Mouse (Mus musculus): ENCODE measurements at regions not wholly inside any gene's neighbourhood (a gene's known extent, or its start where the extent isn't known, plus 50 kb on each side); places are given as distances from the start of the nearest gene placed in this dataset.
A peak's percentile ranks its signal among the peaks of the same experiment; 100 is the strongest.

DNA sequence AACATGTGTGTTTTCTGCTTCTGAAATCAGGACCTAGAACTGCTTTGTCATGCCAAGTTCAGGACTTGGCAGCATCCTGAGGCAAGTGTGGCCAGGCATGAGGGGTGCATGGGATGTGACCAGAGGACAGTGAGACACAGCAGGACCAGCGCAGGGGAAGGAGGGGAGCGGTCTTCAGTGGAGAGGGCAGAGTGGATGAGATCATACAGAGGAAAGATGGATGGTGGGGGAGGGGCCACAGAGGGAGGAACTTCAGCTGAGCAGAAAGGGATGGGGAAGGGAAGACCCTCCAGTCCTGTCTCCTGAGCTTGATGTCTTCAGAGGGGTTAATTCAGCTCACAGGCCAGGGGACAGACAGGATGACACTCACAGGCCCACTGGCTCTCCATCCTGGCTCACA is 81.0 kb downstream of the Cryba4 start:
- Histone ChIP-seq H3K36me3 (ENCODE audit: control insufficient read depth, insufficient read depth, low read length) (no peaks in the 10 kb centered on the region), H3K4me1 (replicated peaks; ENCODE audit: control insufficient read depth, insufficient read depth, low read length) (no peaks in the 10 kb centered on the region), H3K4me3 (ENCODE audit: low read depth, low read length) (no peak overlapping the region), H3K27me3 (replicated peaks; ENCODE audit: control insufficient read depth, insufficient read depth, low read length) (no peaks in the 10 kb centered on the region), H3K9ac (ENCODE audit: low read depth, low read length) (no peak overlapping the region), H3K9me3 (ENCODE audit: control insufficient read depth, low read length) (no peaks in the 10 kb centered on the region), H3K27ac (ENCODE audit: low read depth, low read length) (no peak overlapping the region), H3K4me2 (no peak overlapping the region)
- ATAC-seq (replicated peaks; ENCODE audit: low FRiP score): no peak
- DNase-seq (ENCODE audit: low spot score): no peak
- 37% methylated on average over 2 of the region's 2 CpGs for WGBS

DNA sequence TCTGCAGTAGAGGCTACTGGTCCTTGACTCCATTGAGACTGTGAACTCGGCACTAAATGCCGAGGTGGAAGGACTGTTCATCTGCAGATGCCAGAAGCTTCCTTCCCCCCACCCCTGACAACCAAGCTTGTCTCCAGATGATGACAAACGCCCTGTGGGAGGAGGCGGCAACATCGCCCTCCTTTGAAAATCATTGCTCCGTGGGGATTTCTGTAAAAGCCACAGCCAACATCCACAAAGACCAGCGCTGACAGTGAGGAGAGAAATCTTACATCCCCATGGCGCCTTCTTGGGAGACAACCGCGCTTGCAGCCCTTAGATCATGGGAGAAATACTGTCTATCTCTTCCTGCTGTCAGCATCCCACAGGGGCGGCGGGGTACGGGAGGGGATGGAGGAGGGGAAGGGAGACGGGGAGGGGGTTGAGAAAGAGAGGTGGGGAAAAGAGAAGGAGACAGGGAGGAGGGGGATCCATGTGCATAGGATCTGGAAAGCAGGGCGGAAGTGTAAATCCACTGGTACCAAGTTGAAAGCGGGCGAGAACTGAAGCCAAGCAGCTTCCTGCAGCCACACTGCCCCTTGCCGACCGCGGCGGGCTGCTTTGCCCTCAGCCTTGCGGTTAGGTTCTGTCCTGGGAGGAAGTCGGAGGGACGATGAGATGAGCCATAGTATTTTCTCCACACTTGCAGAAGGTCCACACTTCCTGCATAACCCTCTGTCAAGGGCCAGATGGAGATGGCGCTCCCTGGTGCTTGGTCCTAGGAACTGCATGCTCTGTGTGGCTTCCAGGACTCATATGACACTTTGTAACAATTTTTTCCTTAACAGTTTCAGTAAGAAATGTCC is 72.9 kb downstream of the Cryba4 start:
- DNase-seq (ENCODE audit: low spot score): peak; percentile 53
- Histone ChIP-seq H3K27ac (ENCODE audit: low read depth, low read length) (no peak overlapping the region), H3K4me3 (ENCODE audit: low read depth, low read length) (peak overlapping the region; percentile 35), H3K4me1 (replicated peaks; ENCODE audit: control insufficient read depth, insufficient read depth, low read length) (0 out of 2 replicates have a peak, but pooled peaks cover 3% of the 10 kb centered on the region), H3K27me3 (replicated peaks; ENCODE audit: control insufficient read depth, insufficient read depth, low read length) (peaks cover 8% of the 10 kb centered on the region; the same call in 1 of the 2 replicates), H3K4me2 (peak overlapping the region; percentile 62), H3K36me3 (ENCODE audit: control insufficient read depth, insufficient read depth, low read length) (no peaks in the 10 kb centered on the region), H3K9me3 (ENCODE audit: control insufficient read depth, low read length) (no peaks in the 10 kb centered on the region), H3K9ac (ENCODE audit: low read depth, low read length) (no peak overlapping the region)
- no peak for ATAC-seq (replicated peaks; ENCODE audit: low FRiP score)
- WGBS: 9% methylated on average over 25 of the region's 25 CpGs

DNA sequence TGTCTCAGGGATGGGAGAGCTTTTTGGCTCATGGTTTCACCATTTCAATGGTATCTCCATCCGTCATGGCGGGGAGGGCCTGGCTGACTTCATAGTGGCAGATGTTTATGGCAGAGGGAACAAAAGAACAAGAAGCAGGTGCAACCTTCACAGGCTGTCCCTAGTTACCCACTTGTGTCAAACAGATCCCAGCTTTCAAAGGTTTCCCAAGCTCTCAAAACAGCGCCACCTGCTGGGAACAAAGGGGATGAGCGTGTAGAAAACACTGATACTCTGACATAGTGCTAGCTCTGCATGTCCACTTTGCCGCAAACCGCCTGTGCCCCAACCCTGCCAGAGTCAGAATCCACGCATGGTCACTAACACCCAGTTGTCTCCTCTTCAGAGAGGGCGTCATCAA is 69.5 kb downstream of the Cryba4 start:
- Histone ChIP-seq H3K36me3 (ENCODE audit: control insufficient read depth, insufficient read depth, low read length) (no peaks in the 10 kb centered on the region), H3K4me3 (ENCODE audit: low read depth, low read length) (no peak overlapping the region), H3K9ac (ENCODE audit: low read depth, low read length) (no peak overlapping the region), H3K27ac (ENCODE audit: low read depth, low read length) (no peak overlapping the region), H3K4me1 (replicated peaks; ENCODE audit: control insufficient read depth, insufficient read depth, low read length) (0 out of 2 replicates have a peak, but pooled peaks cover 3% of the 10 kb centered on the region), H3K9me3 (ENCODE audit: control insufficient read depth, low read length) (no peaks in the 10 kb centered on the region), H3K4me2 (no peak overlapping the region), H3K27me3 (replicated peaks; ENCODE audit: control insufficient read depth, insufficient read depth, low read length) (peaks cover 8% of the 10 kb centered on the region; the same call in 1 of the 2 replicates)
- 38% methylated on average over 8 of the region's 8 CpGs for WGBS
- DNase-seq (ENCODE audit: low spot score) (no peak), ATAC-seq (replicated peaks; ENCODE audit: low FRiP score) (no peak)

DNA sequence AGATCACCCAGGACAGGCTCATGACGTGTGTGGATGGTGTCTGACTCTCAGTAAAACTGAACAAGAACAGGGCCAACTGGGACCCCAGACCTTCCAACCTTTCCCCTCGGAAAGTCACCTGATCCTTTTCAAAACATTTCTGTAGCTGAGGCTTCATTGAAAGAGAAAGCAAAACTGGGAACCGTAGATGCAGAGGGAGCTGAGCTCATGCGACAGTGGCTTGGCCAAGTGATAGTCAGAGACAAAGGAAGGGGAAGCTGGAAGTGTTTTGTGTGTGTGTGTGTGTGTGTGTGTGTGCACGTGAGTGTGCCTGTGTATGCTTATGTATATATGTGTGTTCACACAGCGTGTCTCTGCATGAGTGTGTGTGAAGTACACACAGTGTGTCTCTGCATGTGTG is 56.7 kb downstream of the Cryba4 start:
- H3K4me2 ChIP-seq: no peak overlapping the region
- H3K9ac ChIP-seq (ENCODE audit: low read depth, low read length): no peak overlapping the region
- H3K27ac ChIP-seq (ENCODE audit: low read depth, low read length): no peak overlapping the region
- H3K36me3 ChIP-seq (ENCODE audit: control insufficient read depth, insufficient read depth, low read length): no peaks in the 10 kb centered on the region
- H3K9me3 ChIP-seq (ENCODE audit: control insufficient read depth, low read length): no peaks in the 10 kb centered on the region
- H3K27me3 ChIP-seq (replicated peaks; ENCODE audit: control insufficient read depth, insufficient read depth, low read length): no peaks in the 10 kb centered on the region
- H3K4me3 ChIP-seq (ENCODE audit: low read depth, low read length): no peak overlapping the region
- WGBS: 68% methylated on average over 6 of the region's 6 CpGs
- no peaks in the 10 kb centered on the region for H3K4me1 ChIP-seq (replicated peaks; ENCODE audit: control insufficient read depth, insufficient read depth, low read length)
- ATAC-seq (replicated peaks; ENCODE audit: low FRiP score): no peak
- DNase-seq (ENCODE audit: low spot score): no peak

Measured in liver, embryonic 11.5 days (tissue).